Mouse (Mus musculus) ZHBTc4 (cell line): ENCODE data around the gene Lrrc66.

Source experiments
- DNase-seq: peaks from one replicate; pipeline ENCODE4 v3.0.0-alpha.2; 2011; ENCODE audit warnings: low read depth, low spot score

Gene Lrrc66

GRCm38 (mm10) chr5:73558756-73559155, 73.6 kb downstream of the Lrrc66 start:
- DNase-seq, result no peak

GRCm38 (mm10) chr5:73556733-73557425, 75.4 kb downstream of the Lrrc66 start:
- no peak for DNase-seq
